Mouse (Mus musculus): Measurements from ENCODE around the gene Fbxl17.

The Fbxl17 gene

DNA sequence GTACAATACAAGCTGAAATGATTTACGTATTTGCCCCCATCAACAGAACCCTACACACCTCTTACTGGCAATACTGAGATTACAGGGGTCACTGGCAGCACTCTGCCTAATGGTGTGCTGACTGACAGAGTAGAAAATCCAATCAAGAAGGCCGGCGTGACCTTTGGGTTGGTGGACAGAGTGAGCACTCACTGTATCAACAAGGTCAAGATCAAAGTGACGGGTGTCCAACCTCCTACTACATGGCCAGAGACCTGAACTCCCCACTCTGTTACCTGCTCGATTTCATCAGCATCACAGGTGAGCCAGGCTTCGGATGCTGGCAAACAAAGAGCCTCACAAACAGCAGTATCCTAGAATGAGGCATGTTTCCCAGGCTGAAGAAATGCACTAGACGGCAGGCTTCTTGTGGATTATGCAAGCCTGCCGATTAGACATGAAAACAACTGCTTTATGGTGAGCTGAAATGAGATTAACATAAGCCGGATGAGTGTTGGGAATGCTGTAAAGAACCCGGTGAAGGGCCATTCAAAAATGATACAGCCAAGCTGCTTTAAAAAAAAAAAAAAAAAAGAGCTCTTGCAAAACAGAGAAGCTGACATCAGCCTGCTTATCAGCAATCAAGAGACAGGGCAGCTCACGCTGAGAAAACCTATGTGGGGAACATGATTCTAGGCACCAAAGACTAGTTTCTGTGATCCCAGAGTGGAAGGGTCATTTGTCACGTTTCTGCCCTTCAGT is 353.9 kb downstream of the Fbxl17 start:
- TF ChIP-seq GATA4 (IDR thresholded peaks at IDR 0.05; ENCODE audit: insufficient replicate concordance, low read length): no peak

DNA sequence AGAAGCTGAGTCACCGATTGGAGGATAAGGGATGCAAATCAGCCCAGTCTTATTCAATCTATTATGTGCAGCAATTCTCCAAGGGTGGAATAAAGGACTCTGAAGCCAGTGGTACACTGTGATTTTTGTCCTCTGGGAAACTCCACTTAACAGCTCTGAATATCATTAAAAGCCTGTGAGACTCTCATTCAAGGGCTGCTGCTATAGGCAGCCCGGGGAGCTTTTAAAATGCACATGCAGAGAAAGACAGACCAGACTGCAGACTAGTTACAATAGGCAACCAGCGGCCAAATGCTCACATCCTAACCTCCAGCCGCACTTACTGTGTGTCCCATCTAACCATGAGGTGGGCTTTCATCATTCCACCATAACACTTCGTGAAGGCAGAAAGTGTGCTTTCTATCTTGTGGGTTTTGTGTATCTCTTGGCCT is 354.5 kb downstream of the Fbxl17 start:
- TF ChIP-seq GATA4 (IDR thresholded peaks at IDR 0.05; ENCODE audit: insufficient replicate concordance, low read length): no peak

DNA sequence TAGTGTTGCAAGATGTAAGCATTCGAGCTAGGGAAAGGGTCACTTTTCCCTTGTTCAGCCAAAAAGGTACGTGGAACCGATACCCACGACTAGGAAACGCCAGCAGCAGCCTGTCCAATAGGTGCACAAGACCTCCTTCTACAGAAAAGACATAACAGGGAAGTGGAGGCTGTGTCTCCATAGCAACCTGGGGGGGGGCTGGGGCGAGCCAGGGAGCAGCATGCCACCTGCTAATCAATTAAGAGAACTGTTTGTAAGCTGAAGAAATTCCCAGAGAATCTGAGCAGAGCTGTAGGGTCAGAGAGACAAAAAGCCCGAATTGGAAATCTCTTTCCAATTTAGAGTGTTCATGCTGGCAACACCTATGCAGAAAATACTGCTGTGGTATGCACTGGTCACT is 356.0 kb downstream of the Fbxl17 start:
- TF ChIP-seq GATA4 (IDR thresholded peaks at IDR 0.05; ENCODE audit: insufficient replicate concordance, low read length): no peak

DNA sequence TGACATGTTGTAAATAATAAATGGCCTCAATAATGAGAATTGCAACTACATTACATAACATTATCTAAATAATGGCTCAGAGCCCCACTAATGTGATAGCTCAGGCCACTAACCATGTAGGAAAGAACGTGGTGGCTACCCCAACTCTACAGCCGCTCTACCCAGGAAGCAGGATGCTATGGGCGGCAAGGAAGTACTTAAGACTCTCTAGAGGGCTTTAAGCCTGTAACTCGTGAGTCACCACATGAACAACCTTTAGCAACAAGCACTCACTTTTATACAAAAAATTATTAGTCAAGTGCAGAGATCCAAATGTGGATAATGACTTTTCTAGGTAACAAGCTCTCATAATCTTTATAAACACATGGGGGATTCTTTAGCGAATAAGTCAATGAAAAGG is 365.0 kb downstream of the Fbxl17 start:
- TF ChIP-seq GATA4 (IDR thresholded peaks at IDR 0.05; ENCODE audit: insufficient replicate concordance, low read length): no peak

DNA sequence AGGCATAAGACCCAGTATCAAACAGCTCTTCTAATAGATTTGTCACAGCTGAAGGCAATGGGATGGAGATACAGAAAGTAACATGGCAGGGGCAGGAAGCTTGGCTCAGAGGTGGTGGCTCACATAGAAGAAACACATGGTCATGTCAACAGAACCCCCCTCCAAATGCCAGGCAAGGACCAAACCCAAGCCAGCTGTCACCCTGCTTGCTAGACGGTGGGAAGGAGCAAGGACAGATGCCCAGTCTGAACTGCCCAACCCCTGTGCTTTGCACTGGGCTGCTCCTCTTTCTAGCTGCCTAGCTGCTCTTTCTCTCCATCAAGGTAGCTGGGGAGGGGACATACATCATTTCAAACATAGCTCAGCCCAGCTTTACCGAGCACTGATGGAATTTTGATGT is 377.4 kb downstream of the Fbxl17 start:
- TF ChIP-seq GATA4 (IDR thresholded peaks at IDR 0.05; ENCODE audit: insufficient replicate concordance, low read length): no peak

DNA sequence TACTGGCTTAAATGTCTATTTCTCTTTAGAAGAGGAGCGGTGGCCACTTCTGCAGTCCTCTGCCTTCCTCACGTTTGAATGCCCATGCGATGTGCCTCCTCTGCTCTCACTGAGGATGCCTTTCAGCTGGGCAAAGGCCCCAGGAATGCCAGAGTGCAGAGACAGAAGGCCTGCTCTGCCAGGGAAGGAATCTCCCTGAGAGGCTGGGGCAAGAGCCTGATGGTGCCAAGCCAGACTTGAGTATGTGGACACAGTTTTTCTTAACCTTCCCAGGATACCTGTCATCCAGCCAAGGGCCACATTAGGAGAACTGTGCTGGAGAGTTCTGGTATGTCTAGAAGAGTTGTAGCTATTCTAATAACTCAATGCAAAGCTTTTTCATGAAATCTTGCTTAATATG is 380.1 kb downstream of the Fbxl17 start:
- no peak for TF ChIP-seq GATA4 (IDR thresholded peaks at IDR 0.05; ENCODE audit: insufficient replicate concordance, low read length)

DNA sequence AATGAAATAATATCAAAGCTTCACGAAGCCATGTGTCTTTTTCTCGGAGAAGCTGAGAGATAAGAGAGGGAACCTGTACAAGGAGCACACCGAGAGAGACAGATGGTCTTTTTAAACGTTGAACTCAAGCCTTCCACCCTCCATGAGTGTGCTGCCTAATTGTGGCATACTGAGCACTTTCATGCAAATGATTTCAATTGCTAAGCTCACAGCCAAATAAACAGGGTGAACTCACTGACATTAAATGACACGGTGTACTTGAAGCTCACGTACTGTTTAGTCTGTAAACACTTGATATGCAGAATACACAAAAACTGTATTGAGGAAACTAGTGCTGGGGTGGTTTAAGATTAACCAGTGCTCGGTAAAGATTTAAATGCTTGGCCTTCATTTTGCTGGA is 380.7 kb downstream of the Fbxl17 start:
- no peak for TF ChIP-seq GATA4 (IDR thresholded peaks at IDR 0.05; ENCODE audit: insufficient replicate concordance, low read length)

DNA sequence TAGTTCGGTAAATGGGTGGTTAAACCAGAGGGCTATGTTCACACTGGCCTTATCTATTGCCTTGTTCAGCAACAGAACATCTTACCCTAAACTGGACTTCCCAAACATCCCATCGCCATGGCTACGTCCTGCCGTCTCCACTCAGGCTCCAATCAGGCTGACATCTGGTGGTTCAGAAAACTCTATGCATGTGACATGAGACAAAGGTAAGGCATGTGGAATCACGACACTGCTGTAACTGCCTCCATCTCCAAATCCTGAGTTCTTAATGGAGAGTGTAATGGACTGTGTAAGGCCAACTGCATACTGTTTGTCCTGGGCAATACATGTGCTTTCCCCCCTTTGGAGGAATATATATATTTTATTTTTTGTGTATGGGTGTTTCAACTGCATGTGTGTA is 382.7 kb downstream of the Fbxl17 start:
- TF ChIP-seq GATA4 (IDR thresholded peaks at IDR 0.05; ENCODE audit: insufficient replicate concordance, low read length): no peak

DNA sequence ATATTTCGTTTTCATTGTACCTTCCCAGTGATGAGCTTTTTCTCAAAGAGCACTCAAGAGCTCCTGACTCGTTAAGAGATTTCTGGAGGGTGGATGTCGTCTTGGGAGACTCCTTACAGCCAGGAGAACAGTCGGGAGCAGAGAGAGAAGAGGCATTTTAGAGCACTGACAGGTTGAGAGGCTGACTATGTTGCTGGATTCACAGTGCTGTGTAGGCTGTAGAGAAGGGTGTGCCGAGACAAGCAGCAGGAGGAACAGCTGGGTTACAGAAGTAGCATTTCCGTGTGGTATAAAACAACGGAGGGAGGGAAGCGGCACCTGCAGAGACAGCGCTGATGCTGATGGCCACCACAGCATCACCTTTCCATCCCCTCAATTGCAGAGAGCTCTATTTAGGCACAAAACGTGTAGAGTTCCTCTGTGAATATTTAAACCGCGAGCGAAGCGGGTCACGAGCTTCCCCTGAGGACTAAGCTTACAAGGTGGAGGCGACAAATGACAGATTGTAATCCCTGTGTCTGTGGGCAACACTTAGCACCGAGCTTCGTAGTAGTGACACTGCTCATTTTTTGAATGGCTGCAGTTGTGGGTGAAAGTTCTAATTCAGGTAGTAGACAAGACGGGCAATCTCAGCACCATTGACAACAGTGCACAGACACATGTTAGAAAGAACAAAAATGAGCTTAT is 385.3 kb downstream of the Fbxl17 start:
- TF ChIP-seq GATA4 (IDR thresholded peaks at IDR 0.05; ENCODE audit: insufficient replicate concordance, low read length): no peak

DNA sequence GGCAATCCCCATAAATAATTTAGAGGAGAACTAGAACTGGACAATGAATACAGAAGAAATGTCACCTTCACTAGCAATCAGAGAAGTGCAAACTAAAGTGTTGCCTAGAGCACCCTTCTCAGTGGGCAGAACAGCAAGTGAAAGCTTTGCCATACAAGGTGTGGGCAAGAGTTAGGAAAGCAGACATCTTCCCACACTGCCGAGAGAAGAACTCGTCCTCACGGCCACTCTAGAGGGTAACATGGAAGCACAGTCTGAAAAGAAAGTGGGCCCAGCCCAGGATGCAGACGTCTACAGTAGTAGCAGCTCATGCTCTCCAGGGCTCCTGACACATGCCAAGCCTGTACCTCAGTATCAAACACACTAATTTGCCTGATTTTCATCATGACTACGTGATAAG is 387.0 kb downstream of the Fbxl17 start:
- TF ChIP-seq GATA4 (IDR thresholded peaks at IDR 0.05; ENCODE audit: insufficient replicate concordance, low read length): no peak

DNA sequence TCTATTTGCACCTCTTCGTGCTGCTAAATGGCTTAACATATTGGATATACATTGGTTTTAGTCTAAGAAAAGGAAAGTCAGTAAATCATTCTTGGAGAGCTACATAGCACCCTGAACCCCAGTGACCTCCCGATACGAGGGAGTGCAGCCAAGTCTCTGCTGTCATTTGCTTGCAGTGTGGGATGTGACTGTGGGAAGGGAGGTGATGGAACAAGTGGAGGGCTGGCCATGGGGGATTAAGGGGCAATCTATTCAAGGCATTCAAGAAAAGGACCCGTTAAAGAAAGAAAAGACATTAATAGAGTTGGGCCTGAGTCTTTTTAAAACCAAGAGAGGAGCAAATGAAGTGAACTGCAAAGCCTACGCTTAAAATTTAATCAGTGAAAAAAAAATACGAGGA is 388.8 kb downstream of the Fbxl17 start:
- no peak for TF ChIP-seq GATA4 (IDR thresholded peaks at IDR 0.05; ENCODE audit: insufficient replicate concordance, low read length)

DNA sequence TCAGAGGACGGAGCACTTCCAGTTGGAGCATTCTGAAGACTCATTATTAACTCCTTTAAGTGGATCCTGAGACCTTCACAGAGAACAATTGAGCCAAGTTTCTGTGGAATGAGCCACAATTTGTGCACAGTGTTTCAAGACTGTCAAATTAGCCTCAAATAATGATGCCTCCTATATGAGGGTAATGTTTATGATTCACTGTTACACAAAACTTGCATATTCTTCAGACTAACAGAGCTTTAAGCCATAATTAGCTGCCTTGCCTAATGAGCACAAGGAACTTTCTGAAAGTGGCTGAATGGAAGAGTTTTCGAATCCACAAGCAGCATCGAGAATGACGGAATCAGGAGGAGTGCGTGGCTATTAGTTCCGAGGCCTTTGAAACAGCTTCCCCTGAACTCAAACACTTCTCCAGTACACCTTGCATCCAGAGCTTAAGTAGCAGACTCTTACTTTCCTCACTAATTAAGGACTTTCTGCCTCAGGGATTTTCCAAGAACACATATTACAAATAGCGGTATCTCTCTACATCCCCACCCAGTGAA is 389.5 kb downstream of the Fbxl17 start:
- TF ChIP-seq GATA4 (IDR thresholded peaks at IDR 0.05; ENCODE audit: insufficient replicate concordance, low read length): no peak

DNA sequence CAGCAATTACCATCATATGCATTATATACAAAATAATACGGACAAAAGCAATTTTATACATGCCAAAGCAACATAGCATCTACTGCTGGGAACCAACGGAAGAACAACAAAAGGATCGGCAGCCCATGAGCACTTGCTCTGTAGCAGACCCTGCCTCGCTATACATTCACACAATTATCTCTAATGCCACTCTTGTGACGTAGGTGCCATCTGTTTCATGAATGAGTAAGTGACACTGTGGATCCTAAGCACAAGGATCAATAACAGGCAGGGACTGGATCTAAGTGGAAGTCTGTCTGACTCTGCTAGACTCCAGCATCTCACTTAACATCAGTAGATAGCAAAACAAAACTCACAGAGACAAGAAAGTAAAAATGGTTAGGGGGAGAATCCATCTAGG is 391.8 kb downstream of the Fbxl17 start:
- TF ChIP-seq GATA4 (IDR thresholded peaks at IDR 0.05; ENCODE audit: insufficient replicate concordance, low read length): no peak

DNA sequence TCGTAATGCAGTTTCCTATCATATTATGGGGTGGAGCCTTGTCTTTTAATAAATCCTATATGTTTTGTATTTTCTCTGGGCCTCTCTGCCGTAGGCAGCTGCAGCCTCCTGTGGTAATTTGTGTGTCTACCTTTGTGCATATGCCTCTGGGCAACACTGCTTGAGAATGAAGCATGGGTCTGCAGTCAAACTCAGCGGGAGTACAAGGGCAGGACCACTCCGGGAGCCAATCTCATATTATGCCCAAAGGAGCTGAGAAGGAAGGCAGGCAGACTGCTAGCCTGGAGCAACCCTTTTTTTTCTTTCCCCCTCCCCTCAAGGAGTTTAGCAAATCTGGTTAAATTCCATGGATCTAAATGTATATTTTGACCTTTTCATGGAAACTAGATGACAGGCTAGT is 392.3 kb downstream of the Fbxl17 start:
- TF ChIP-seq GATA4 (IDR thresholded peaks at IDR 0.05; ENCODE audit: insufficient replicate concordance, low read length): no peak

DNA sequence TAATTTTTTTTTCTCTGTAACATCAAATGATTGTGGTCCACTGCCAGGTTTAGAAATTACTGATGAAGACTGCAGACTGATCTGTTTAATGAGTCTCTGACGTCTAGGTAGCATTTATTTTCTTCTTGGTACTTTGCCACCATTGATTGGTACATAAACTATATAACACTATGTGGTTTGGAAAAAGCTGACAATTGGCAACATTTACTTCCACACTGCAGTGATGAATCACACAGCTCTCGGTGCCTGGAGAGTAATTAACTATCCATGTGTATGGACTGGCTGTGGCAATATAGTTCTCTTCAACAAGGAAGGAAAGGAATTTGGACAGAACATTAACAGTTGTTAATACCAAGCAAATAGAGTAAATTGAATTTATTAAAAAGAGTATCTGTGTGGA is 404.3 kb downstream of the Fbxl17 start:
- TF ChIP-seq GATA4 (IDR thresholded peaks at IDR 0.05; ENCODE audit: insufficient replicate concordance, low read length): no peak

DNA sequence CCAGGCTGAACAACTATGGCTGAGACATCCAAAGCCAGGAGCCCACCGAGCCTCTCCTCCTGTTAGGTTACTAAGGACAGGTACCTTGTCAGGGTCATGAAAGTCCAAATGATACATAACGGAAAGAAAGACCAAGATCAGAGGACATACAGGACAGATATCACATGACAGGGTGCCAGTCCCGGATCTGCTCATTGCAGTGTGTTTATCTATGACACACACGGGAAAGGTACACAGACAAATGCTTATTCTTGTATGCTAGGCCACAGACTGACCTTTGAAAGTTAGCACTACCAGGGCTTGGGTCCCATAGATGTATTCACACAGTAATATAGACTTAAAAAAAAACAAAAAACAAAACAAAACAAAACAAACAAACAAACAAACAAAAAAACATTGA is 404.8 kb downstream of the Fbxl17 start:
- TF ChIP-seq GATA4 (IDR thresholded peaks at IDR 0.05; ENCODE audit: insufficient replicate concordance, low read length): no peak
